Mouse (Mus musculus) heart, embryonic 15.5 days (tissue): ENCODE measurements around the gene Rpa2. TPM values are rescaled to one million over a fixed set of nuclear protein-coding genes. Genes with fewer than 3 reads are reported as not detected.
"Not testable (repeated sequence)": the region's sequence is repeated elsewhere in the genome, so short reads cannot be mapped to it uniquely, and the experiment has no call there.

Experiments used
- ATAC-seq: fragments of 200-750 bp; cut with Nextera tagmentation; replicated peaks from 2 replicates; pipeline ENCODE4 v1.8.0; 2017; ENCODE audit warnings: low read depth, moderate TSS enrichment; ENCODE audit not compliant: insufficient number of reproducible peaks, insufficient read depth, low FRiP score
- H3K27ac ChIP-seq: fragments of 300-500 bp; sonication (generic); 2 replicates; pipeline ENCODE4 v1.5.1; 2015; ENCODE audit warnings: mild to moderate bottlenecking, inconsistent platforms
- H3K27me3 ChIP-seq: fragments of 300-500 bp; sonication (generic); 2 replicates; pipeline ENCODE4 v1.6.1; 2015; ENCODE audit warnings: inconsistent platforms
- H3K36me3 ChIP-seq: fragments of 300-500 bp; sonication (generic); 2 replicates; pipeline ENCODE4 v1.6.1; 2015; ENCODE audit warnings: mild to moderate bottlenecking, inconsistent platforms
- H3K4me1 ChIP-seq: fragments of 300-500 bp; sonication (generic); replicated peaks from 2 replicates; pipeline ENCODE4 v1.6.1; 2015; ENCODE audit warnings: inconsistent platforms
- H3K4me2 ChIP-seq: fragments of 300-500 bp; sonication (generic); 2 replicates; pipeline ENCODE4 v1.6.1; 2015; ENCODE audit warnings: inconsistent platforms, mild to moderate bottlenecking, moderate library complexity
- H3K4me3 ChIP-seq: fragments of 300-500 bp; sonication (generic); 2 replicates; pipeline ENCODE4 v1.5.1; 2015; ENCODE audit warnings: mild to moderate bottlenecking, inconsistent platforms
- H3K9ac ChIP-seq: fragments of 300-500 bp; sonication (generic); 2 replicates; pipeline ENCODE4 v1.6.1; 2015; ENCODE audit warnings: mild to moderate bottlenecking, inconsistent platforms
- H3K9me3 ChIP-seq: fragments of 300-500 bp; sonication (generic); replicated peaks from 2 replicates; pipeline ENCODE4 v1.6.1; 2016; ENCODE audit warnings: inconsistent platforms
- WGBS: fragments of 180-500 bp; shearing (Covaris S2); methylation state at CpG from one replicate; pipeline ENCODE4 v1.1.7; 2015; ENCODE audit warnings: mixed read lengths; 5-methylcytosine and 5-hydroxymethylcytosine counted together
- polyA plus RNA-seq: library from polyadenylated mRNA; unstranded; fragments of >200 nt; fragmentation: Nextera tagmentation; extraction: Ambion mirVana; gene quantifications from 2 replicates; pipeline ENCODE4 v1.2.1, GENCODE M21; 2015

Rpa2 gene
- polyA plus RNA-seq, 1 experiment from 2014 or later: 60.8 TPM

DNA sequence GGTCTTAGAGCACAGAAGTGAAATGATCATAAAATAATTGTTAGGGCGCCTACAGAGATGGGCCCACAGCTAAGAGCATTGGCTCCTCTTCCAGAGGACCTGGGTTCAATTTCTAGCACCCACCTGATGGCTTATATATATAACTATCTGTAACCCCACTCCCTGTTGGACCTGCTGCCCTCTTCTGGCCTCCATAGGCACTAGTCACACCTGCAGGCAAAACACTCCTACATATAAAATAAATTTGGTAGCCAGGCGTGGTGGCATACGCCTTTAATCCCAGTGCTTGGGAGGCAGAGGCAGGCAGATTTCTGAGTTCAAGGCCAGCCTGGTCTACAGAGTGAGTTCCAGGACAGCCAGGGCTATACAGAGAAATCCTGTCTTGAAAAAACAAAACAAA is 5.0 kb upstream of the Rpa2 start:
- not testable (repeated sequence) for ATAC-seq, H3K4me3 ChIP-seq, H3K4me2 ChIP-seq, H3K4me1 ChIP-seq, H3K9ac ChIP-seq, H3K9me3 ChIP-seq, H3K27ac ChIP-seq, H3K36me3 ChIP-seq, H3K27me3 ChIP-seq
- WGBS: 84% methylated on average over 3 of the region's 3 CpGs

DNA sequence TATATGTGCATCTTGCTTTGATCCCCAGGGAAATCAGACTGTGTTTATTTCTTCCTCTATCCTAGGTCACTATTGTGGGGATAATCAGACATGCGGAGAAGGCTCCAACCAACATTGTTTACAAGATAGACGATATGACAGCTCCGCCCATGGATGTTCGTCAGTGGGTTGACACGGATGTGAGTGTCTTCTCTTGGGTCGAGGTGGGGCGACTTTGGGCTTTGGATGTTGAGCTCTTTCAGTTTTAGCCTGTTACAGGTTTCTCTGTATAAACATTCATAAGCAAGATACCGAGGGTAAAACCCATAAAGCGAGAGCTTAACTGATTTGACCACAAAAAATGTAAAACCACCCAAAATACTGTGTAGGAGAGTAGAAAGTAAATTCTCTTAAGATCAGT is 3.6 kb downstream of the Rpa2 start:
- Histone ChIP-seq H3K9me3 (no peaks in the 10 kb centered on the region), H3K27ac (no peak overlapping the region), H3K4me3 (no peak overlapping the region), H3K4me2 (no peak overlapping the region), H3K9ac (no peak overlapping the region), H3K36me3 (peaks cover 60% of the 10 kb centered on the region), H3K27me3 (no peaks in the 10 kb centered on the region), H3K4me1 (peaks cover 10% of the 10 kb centered on the region)
- no peak for ATAC-seq
- WGBS: 88% methylated on average over 9 of the region's 9 CpGs

DNA sequence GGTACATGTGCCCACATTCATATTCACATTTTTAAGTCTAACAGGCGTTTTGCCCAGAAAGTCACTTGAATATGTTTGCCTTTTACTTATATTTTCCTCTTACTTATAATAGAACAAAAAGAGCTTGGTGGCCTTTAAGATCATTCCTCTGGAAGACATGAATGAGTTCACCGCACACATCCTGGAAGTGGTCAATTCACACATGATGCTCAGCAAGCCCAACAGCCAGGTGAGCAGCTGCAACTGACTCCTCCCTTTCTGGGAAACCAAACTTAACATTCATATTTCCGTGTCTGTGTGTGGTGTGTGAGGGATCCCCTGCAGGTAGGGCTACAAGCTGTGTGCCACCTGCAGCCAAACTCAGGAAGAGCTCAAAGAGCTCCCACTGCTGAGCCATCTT is 6.8 kb downstream of the Rpa2 start:
- ATAC-seq: no peak
- H3K4me3 ChIP-seq: no peak overlapping the region
- peaks cover 84% of the 10 kb centered on the region for H3K36me3 ChIP-seq
- H3K4me2 ChIP-seq: no peak overlapping the region
- no peaks in the 10 kb centered on the region for H3K4me1 ChIP-seq
- no peaks in the 10 kb centered on the region for H3K27me3 ChIP-seq
- no peaks in the 10 kb centered on the region for H3K9me3 ChIP-seq
- H3K27ac ChIP-seq: no peak overlapping the region
- 81% methylated on average over 3 of the region's 3 CpGs for WGBS
- H3K9ac ChIP-seq: no peak overlapping the region

- Histone ChIP-seq H3K4me2 (no peak overlapping the region), H3K4me3 (no peak overlapping the region), H3K9ac (no peak overlapping the region), H3K27ac (no peak overlapping the region), H3K27me3 (no peaks in the 10 kb centered on the region), H3K4me1 (no peaks in the 10 kb centered on the region), H3K36me3 (peaks cover 70% of the 10 kb centered on the region), H3K9me3 (no peaks in the 10 kb centered on the region)
- 68% methylated on average over 5 of the region's 5 CpGs for WGBS
- ATAC-seq: no peak
These were observed 8.6 kb downstream of the Rpa2 start for GRCm38 (mm10) chr4:132776764-132777163.

DNA sequence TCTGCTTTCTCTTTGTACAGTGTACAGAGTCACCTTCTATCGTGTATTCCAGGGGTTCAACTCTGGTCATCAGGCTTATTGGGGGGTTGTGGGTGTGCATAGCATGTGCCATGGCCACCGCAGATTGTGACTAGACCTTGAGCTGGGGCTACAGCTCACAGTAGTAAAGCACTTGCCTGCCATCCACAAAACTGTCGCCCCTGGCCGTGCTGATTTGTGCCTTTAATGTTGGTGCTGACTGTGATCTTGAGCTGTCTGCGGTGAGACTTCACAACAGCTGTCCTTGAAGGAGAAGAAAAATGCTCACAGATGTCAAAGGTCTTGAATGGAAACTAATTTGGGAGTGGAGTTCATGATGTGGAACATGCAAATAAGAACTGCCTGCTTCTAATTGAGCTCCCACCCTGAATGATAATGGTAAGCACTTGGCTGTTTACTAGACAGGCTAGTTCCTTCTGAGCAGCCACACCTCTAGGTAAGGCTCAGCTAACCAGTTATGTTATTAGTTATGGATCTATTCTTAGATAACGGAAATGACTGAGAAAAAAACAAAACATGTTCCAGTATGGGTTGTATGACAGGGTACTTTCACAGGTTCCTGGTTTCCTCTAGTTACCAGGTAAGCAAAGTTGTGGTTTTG is 10.6 kb downstream of the Rpa2 start:
- Histone ChIP-seq H3K36me3 (peaks cover 54% of the 10 kb centered on the region), H3K9ac (no peak overlapping the region), H3K27ac (no peak overlapping the region), H3K27me3 (no peaks in the 10 kb centered on the region), H3K4me3 (no peak overlapping the region), H3K9me3 (no peaks in the 10 kb centered on the region), H3K4me2 (no peak overlapping the region), H3K4me1 (no peaks in the 10 kb centered on the region)
- WGBS: 92% methylated on average over 6 of the region's 6 CpGs
- no peak for ATAC-seq

- no peaks in the 10 kb centered on the region for H3K9me3 ChIP-seq
- no peaks in the 10 kb centered on the region for H3K27me3 ChIP-seq
- H3K4me1 ChIP-seq: no peaks in the 10 kb centered on the region
- peaks cover 39% of the 10 kb centered on the region for H3K36me3 ChIP-seq
- no peak overlapping the region for H3K27ac ChIP-seq
- no peak overlapping the region for H3K4me2 ChIP-seq
- H3K4me3 ChIP-seq: no peak overlapping the region
- WGBS: 86% methylated on average over 4 of the region's 4 CpGs
- ATAC-seq: no peak
- H3K9ac ChIP-seq: no peak overlapping the region
These were observed 12.2 kb downstream of the Rpa2 start for GRCm38 (mm10) chr4:132780288-132780687.

DNA sequence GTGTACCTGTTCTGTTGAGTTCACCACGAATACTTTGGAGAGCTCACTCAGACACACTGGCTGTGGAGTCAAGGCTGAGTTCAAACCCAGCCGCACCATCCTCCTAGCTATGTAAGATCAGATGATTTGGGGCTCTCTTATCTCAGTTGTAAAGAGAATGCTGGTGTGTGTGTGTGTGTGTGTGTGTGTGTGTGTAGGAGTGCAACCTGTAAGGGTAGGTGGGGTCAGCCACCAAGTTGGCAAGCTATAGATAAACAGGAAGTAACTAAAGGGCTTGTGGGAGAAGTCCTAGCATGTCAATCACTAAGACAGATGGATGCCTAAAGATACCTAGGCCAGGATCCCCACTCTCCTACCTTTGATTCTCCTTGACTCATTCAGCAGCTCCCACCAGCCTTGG is 15.6 kb downstream of the Rpa2 start:
- no peak for ATAC-seq
- Histone ChIP-seq H3K36me3 (peaks cover 5% of the 10 kb centered on the region; the same call in 1 of the 2 replicates), H3K9me3 (no peaks in the 10 kb centered on the region), H3K4me2 (no peak overlapping the region), H3K4me3 (no peak overlapping the region), H3K9ac (no peak overlapping the region), H3K27ac (no peak overlapping the region), H3K4me1 (no peaks in the 10 kb centered on the region), H3K27me3 (no peaks in the 10 kb centered on the region)
- 76% methylated on average over 2 of the region's 2 CpGs for WGBS

GRCm38 (mm10) chr4:132785228-132785627 is 17.1 kb downstream of the Rpa2 start:
- Histone ChIP-seq H3K27me3 (no peaks in the 10 kb centered on the region), H3K9ac (no peak overlapping the region), H3K4me3 (no peak overlapping the region), H3K36me3 (no peaks in the 10 kb centered on the region), H3K4me2 (no peak overlapping the region), H3K9me3 (no peaks in the 10 kb centered on the region), H3K27ac (no peak overlapping the region), H3K4me1 (no peaks in the 10 kb centered on the region)
- WGBS: 87% methylated on average over 13 of the region's 13 CpGs
- no peak for ATAC-seq

DNA sequence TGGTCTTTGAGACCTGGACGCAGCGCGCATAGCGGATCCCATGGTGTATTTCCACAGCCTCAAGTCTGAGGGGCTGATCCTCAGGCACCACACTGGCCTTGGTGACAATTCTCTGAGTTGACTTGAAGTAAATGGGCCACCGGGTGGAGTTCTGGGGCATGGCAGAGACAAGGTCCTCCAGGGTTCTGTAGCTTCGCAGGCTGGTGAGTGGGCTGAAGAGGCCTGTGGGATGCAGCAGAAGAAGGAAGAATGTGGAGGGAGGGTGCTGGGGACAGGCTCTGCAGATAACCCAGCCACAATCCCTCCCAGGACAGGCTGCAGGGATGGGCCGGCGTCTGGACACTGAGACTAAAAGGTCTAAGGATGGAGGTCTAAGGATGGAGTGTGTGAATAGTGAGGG is 21.6 kb downstream of the Rpa2 start:
- no peak overlapping the region for H3K4me3 ChIP-seq
- H3K27ac ChIP-seq: no peak overlapping the region
- no peak for ATAC-seq
- no peaks in the 10 kb centered on the region for H3K36me3 ChIP-seq
- no peaks in the 10 kb centered on the region for H3K9me3 ChIP-seq
- H3K4me2 ChIP-seq: no peak overlapping the region
- WGBS: 75% methylated on average over 8 of the region's 8 CpGs
- peaks cover under 1% of the 10 kb centered on the region; the same call in 1 of the 2 replicates for H3K27me3 ChIP-seq
- no peak overlapping the region for H3K9ac ChIP-seq
- H3K4me1 ChIP-seq: no peaks in the 10 kb centered on the region

DNA sequence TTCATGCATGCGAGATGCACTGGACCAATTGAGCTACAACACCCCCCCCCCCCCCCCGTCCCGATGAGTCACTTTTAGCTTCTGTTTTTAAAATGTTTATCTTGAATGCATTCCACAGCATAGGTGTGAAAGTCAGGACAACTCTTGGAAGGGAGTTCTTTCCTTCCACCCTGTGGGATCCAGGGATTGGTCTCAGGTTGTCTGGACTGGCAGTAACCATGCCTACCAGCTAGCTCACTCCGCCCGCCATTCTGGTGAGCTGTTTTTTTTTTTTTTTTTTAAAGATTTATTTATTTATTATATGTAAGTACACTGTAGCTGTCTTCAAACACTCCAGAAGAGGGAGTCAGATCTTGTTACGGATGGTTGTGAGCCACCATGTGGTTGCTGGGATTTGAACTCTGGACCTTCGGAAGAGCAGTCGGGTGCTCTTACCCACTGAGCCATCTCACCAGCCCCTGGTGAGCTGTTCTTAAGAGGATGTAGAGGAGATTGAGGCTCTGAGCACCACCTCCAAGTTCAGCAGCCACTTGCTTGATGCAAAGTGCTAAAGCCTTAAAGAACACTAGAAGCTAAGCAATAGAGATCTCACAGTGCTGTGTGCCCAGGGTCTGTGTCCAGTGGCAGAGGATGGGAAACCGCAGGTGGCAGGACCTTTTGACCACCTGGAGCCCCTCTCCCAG is 25.3 kb downstream of the Rpa2 start:
- 71% methylated on average over 8 of the region's 9 CpGs for WGBS
- ATAC-seq: not testable (repeated sequence)

DNA sequence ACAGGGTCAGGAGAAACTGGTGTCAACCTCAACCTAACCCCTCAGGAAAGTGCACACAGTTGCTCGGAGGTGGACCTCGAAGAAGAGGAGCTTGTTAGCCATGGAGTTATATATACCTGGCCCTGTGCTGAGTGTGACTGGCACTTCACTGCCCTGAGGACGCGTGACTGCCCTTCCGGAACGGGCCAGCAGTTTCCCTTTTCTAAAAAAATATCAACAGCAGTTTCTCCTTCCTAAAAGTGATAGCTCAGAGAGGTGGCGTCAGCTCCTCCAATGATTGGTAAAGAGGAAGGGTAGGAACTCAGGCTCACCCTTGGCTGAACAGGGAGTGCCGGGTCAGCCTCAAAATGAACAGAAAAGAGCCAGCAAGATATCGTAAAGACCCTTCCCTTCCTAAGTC is 25.9 kb downstream of the Rpa2 start:
- H3K4me3 ChIP-seq: no peak overlapping the region
- H3K4me1 ChIP-seq: peaks cover 6% of the 10 kb centered on the region
- ATAC-seq: no peak
- H3K9me3 ChIP-seq: no peaks in the 10 kb centered on the region
- no peak overlapping the region for H3K4me2 ChIP-seq
- WGBS: 47% methylated on average over 9 of the region's 9 CpGs
- no peak overlapping the region for H3K9ac ChIP-seq
- H3K27ac ChIP-seq: no peak overlapping the region
- peaks cover 15% of the 10 kb centered on the region; the same call in 1 of the 2 replicates for H3K27me3 ChIP-seq
- H3K36me3 ChIP-seq: no peaks in the 10 kb centered on the region

More for the DNA sequence above, 25.3 kb downstream of the Rpa2 start:
- H3K4me2 ChIP-seq, H3K27ac ChIP-seq, H3K4me1 ChIP-seq, H3K36me3 ChIP-seq, H3K9me3 ChIP-seq, H3K4me3 ChIP-seq, H3K9ac ChIP-seq: not testable (repeated sequence)
- H3K27me3 ChIP-seq: peaks cover 15% of the 10 kb centered on the region; the same call in 1 of the 2 replicates

DNA sequence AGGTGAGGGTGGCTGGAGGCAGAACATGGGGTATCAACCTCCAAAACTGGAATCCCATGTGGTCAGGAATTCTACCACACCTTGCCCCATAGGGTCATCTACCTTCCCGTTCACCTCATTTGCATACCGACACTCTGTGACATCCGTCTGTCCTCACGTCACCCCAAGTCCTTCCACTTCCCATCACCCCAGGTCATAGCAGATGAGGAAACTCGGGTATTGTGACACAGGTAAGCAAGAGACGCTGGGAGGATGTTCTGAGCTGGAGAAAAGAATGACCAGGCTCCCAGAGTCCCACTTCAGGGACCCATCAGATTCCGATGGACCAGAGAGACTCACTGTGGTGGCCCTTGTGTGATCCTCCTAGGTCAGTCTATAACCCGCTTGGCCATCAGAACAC is 26.6 kb downstream of the Rpa2 start:
- Histone ChIP-seq H3K9me3 (no peaks in the 10 kb centered on the region), H3K27ac (no peak overlapping the region), H3K36me3 (no peaks in the 10 kb centered on the region), H3K9ac (no peak overlapping the region), H3K4me2 (peak overlapping the region; percentile 64; the same call in 1 of the 2 replicates), H3K27me3 (peaks cover 15% of the 10 kb centered on the region; the same call in 1 of the 2 replicates), H3K4me1 (peaks cover 6% of the 10 kb centered on the region), H3K4me3 (no peak overlapping the region)
- no peak for ATAC-seq
- 68% methylated on average over 8 of the region's 8 CpGs for whole genome bisulfite sequencing
